Mouse (Mus musculus) erythroblast, embryonic 14.5 days (primary cell): Measurements from ENCODE around the gene Ctcf.

Experiments
- GATA1 ChIP-seq: IDR thresholded peaks from 2 replicates; pipeline ENCODE4 v1.6.1; 2012; ENCODE audit warnings: low read length, inconsistent platforms, mixed read lengths
- TAL1 ChIP-seq: IDR thresholded peaks from 3 replicates; pipeline ENCODE4 v1.6.1; 2012; ENCODE audit warnings: low read length, inconsistent platforms, mixed read lengths

- TF ChIP-seq GATA1 = no peak
- TF ChIP-seq TAL1 = no peak
Measured at GRCm38 (mm10) chr8:105645205-105645604, 8.8 kb downstream of the Ctcf start.
